Mouse (Mus musculus) neural tube, embryonic 13.5 days (tissue): ENCODE results near the gene Traip. TPM values are rescaled to one million over a fixed set of nuclear protein-coding genes. Genes with fewer than 3 reads are reported as not detected.

Experiments used
- ATAC-seq: fragments of 200-750 bp; cut with Nextera tagmentation; 2 replicates; pipeline ENCODE4 v1.8.0; 2017; ENCODE audit warnings: low read depth, mild to moderate bottlenecking, moderate TSS enrichment, moderate library complexity
- H3K27ac ChIP-seq: fragments of 300-500 bp; sonication (generic); replicated peaks from 2 replicates; pipeline ENCODE4 v1.5.1; 2015; ENCODE audit warnings: moderate library complexity, mild to moderate bottlenecking, inconsistent platforms
- H3K27me3 ChIP-seq: fragments of 300-500 bp; sonication (generic); 2 replicates; pipeline ENCODE4 v1.6.1; 2015; ENCODE audit warnings: mild to moderate bottlenecking, inconsistent platforms
- H3K36me3 ChIP-seq: fragments of 300-500 bp; sonication (generic); 2 replicates; pipeline ENCODE4 v1.6.1; 2015; ENCODE audit warnings: mild to moderate bottlenecking, inconsistent platforms
- H3K4me1 ChIP-seq: fragments of 300-500 bp; sonication (generic); replicated peaks from 2 replicates; pipeline ENCODE4 v1.6.1; 2015; ENCODE audit warnings: inconsistent platforms
- H3K4me2 ChIP-seq: fragments of 300-500 bp; sonication (generic); 2 replicates; pipeline ENCODE4 v1.6.1; 2015; ENCODE audit warnings: inconsistent platforms, mild to moderate bottlenecking, moderate library complexity
- H3K4me3 ChIP-seq: fragments of 300-500 bp; sonication (generic); 2 replicates; pipeline ENCODE4 v1.5.1; 2015; ENCODE audit warnings: mild to moderate bottlenecking, inconsistent platforms
- H3K9ac ChIP-seq: fragments of 300-500 bp; sonication (generic); 2 replicates; pipeline ENCODE4 v1.6.1; 2015; ENCODE audit warnings: moderate library complexity, mild to moderate bottlenecking, inconsistent platforms
- H3K9me3 ChIP-seq: fragments of 300-500 bp; sonication (generic); 2 replicates; pipeline ENCODE4 v1.6.1; 2016; ENCODE audit warnings: inconsistent platforms
- WGBS: fragments of 180-500 bp; shearing (Covaris S2); methylation state at CpG from one replicate; pipeline ENCODE4 v1.1.7; 2015; 5-methylcytosine and 5-hydroxymethylcytosine counted together
- polyA plus RNA-seq: library from polyadenylated mRNA; unstranded; fragments of >200 nt; fragmentation: Nextera tagmentation; extraction: Ambion mirVana; gene quantifications from 2 replicates; pipeline ENCODE4 v1.2.1, GENCODE M21; 2015

Traip gene
- polyA plus RNA-seq, 1 experiment from 2014 or later: 6.7 TPM

- 37% methylated on average over 13 of the region's 13 CpGs for WGBS
- Histone ChIP-seq H3K27me3 (no peaks in the 10 kb centered on the region), H3K9me3 (no peaks in the 10 kb centered on the region), H3K9ac (0 out of 2 replicates have a peak overlapping the region, but pooled peaks have one; percentile 8), H3K4me3 (no peak overlapping the region), H3K36me3 (no peaks in the 10 kb centered on the region), H3K4me1 (peaks cover 12% of the 10 kb centered on the region), H3K27ac (no peak overlapping the region), H3K4me2 (no peak overlapping the region)
- 0 out of 2 replicates have a peak, but pooled peaks have one; percentile 45 for ATAC-seq
Measured at GRCm38 (mm10) chr9:107917895-107918608, 31.9 kb upstream of the Traip start.

DNA sequence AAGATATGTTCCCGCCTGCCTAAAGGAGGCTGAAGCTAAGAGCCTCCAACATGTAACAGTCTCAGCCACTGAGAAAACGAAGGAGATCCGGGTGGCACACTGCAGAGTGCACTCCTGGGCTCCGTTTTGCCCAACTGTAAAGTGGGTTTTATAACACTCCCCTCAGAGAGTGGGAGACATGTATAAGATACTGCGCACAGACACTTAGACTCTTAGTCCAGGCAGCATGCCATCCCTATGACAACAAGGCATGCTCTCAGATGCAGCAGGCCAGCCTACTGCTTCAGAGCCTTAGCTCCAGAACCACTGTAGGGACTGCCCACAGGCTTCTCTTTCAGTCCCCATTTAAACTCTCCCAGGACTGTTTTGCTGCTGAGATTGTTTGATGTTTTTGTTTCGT is 31.1 kb upstream of the Traip start:
- Histone ChIP-seq H3K9ac (0 out of 2 replicates have a peak overlapping the region, but pooled peaks have one; percentile 8), H3K4me3 (no peak overlapping the region), H3K27me3 (no peaks in the 10 kb centered on the region), H3K4me2 (no peak overlapping the region), H3K36me3 (no peaks in the 10 kb centered on the region), H3K4me1 (peaks cover 17% of the 10 kb centered on the region), H3K27ac (no peak overlapping the region), H3K9me3 (no peaks in the 10 kb centered on the region)
- WGBS: 84% methylated on average over 6 of the region's 6 CpGs
- ATAC-seq: no peak

DNA sequence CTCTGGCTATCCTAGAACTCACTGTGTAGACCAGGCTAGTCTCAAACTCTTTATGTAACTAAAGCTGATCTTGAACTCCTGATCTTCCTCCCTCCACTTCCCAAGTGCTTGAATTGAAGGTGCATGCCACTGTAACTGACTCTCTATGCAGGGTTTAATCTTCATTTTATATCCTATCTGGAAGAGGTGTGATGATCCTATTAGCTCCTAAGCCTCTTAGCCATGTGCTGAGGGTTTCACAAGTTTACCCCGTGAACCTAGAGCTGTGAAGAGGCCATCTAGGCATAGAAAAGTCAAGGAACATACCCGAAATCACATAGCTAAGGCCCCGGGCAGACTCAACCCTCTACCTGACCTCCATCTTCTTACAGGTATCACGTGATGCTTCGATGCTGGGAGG is 30.5 kb upstream of the Traip start:
- no peaks in the 10 kb centered on the region for H3K9me3 ChIP-seq
- no peak overlapping the region for H3K4me2 ChIP-seq
- 86% methylated on average over 5 of the region's 5 CpGs for WGBS
- no peaks in the 10 kb centered on the region for H3K36me3 ChIP-seq
- no peak for ATAC-seq
- H3K4me3 ChIP-seq: no peak overlapping the region
- H3K4me1 ChIP-seq: peaks cover 22% of the 10 kb centered on the region
- no peaks in the 10 kb centered on the region for H3K27me3 ChIP-seq
- no peak overlapping the region for H3K27ac ChIP-seq
- H3K9ac ChIP-seq: no peak overlapping the region

- no peaks in the 10 kb centered on the region for H3K36me3 ChIP-seq
- 30% methylated on average over 7 of the region's 7 CpGs for WGBS
Measured at GRCm38 (mm10) chr9:107923021-107923420, 26.9 kb upstream of the Traip start.

GRCm38 (mm10) chr9:107923956-107924355 is 26.0 kb upstream of the Traip start:
- Histone ChIP-seq H3K9ac (no peak overlapping the region), H3K27me3 (no peaks in the 10 kb centered on the region), H3K4me1 (peaks cover 22% of the 10 kb centered on the region), H3K9me3 (no peaks in the 10 kb centered on the region), H3K36me3 (no peaks in the 10 kb centered on the region), H3K27ac (no peak overlapping the region), H3K4me2 (no peak overlapping the region), H3K4me3 (no peak overlapping the region)
- 44% methylated on average over 6 of the region's 6 CpGs for WGBS
- ATAC-seq: no peak

More at GRCm38 (mm10) chr9:107923021-107923420, 26.9 kb upstream of the Traip start:
- H3K9me3 ChIP-seq: no peaks in the 10 kb centered on the region
- H3K9ac ChIP-seq: no peak overlapping the region
- no peak overlapping the region for H3K27ac ChIP-seq
- ATAC-seq: no peak
- H3K4me1 ChIP-seq: peaks cover 30% of the 10 kb centered on the region
- H3K4me3 ChIP-seq: no peak overlapping the region
- H3K27me3 ChIP-seq: no peaks in the 10 kb centered on the region
- no peak overlapping the region for H3K4me2 ChIP-seq

- Histone ChIP-seq H3K4me1 (peaks cover 22% of the 10 kb centered on the region), H3K9me3 (no peaks in the 10 kb centered on the region), H3K9ac (no peak overlapping the region), H3K4me3 (no peak overlapping the region), H3K27me3 (no peaks in the 10 kb centered on the region), H3K36me3 (no peaks in the 10 kb centered on the region), H3K27ac (no peak overlapping the region), H3K4me2 (no peak overlapping the region)
- 26% methylated on average over 3 of the region's 3 CpGs for WGBS
- ATAC-seq: no peak
Measured at GRCm38 (mm10) chr9:107925251-107925650, 24.7 kb upstream of the Traip start.

DNA sequence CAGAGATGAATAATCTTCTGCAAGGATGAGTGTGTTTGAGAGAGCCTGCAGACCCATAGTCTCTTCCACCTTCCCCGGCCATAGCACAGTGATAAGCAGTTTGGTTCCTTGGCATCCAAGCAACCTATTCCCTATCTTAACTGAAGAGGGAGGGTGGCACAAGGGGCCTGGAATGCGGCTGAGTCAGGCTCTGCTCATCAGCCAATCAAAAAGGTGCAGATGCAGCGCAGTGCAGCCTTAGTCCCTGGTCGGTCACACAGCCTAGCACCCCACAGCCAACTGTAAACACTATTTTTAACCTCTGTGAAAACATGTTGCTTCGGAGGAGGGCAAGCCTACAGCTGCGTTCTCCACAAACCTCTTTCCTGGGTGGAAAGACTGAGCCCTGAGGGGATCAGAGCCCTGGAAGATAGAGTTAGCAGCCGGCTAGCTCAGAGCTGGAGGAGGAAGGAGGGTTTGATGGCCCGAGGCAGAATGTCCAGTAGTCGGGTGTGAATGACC is 23.0 kb upstream of the Traip start:
- 57% methylated on average over 9 of the region's 9 CpGs for WGBS
- Histone ChIP-seq H3K4me3 (no peak overlapping the region), H3K27me3 (no peaks in the 10 kb centered on the region), H3K9ac (no peak overlapping the region), H3K36me3 (no peaks in the 10 kb centered on the region), H3K9me3 (no peaks in the 10 kb centered on the region), H3K27ac (no peak overlapping the region), H3K4me1 (peaks cover 25% of the 10 kb centered on the region), H3K4me2 (no peak overlapping the region)
- no peak for ATAC-seq

DNA sequence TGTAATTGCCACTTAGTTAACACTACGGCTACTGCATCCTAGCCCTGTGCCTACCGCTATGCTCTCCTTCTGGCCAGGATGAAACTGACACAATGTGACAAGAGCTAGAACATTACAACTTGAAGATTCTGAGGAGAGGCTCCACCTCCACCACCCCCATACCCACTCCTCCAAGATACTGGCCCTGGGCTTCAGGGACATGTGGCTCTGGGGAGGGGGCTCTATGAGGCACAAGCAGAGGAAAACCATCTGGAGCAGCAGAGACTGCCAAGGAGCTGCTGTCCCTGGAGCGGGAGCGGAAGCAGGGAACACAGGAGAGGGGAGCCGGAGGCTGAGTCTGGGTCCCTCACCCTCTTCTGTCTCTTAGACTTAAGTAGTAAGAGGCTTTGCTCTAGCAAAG is 22.2 kb upstream of the Traip start:
- Histone ChIP-seq H3K4me1 (peaks cover 30% of the 10 kb centered on the region), H3K36me3 (no peaks in the 10 kb centered on the region)

GRCm38 (mm10) chr9:107928169-107928568 is 21.8 kb upstream of the Traip start, which contains the start of gene Actl11:
TSS of gene Actl11 (plus strand) at chr9:107928469.
- Histone ChIP-seq H3K9ac (no peak within 1 kb of the TSS), H3K4me2 (no peak within 1 kb of the TSS), H3K27me3 (no peaks in the 10 kb centered on the region), H3K4me1 (peaks cover 30% of the 10 kb centered on the region), H3K36me3 (no peaks in the 10 kb centered on the region), H3K4me3 (no peak within 1 kb of the TSS), H3K27ac (no peak within 1 kb of the TSS), H3K9me3 (no peaks in the 10 kb centered on the region)
- no peak for ATAC-seq
- 77% methylated on average over 3 of the region's 3 CpGs for WGBS

More for the DNA sequence above, 22.2 kb upstream of the Traip start:
- Histone ChIP-seq H3K4me3 (no peak overlapping the region), H3K9me3 (no peaks in the 10 kb centered on the region), H3K27me3 (no peaks in the 10 kb centered on the region), H3K9ac (no peak overlapping the region), H3K27ac (no peak overlapping the region), H3K4me2 (no peak overlapping the region)
- WGBS: 83% methylated on average over 5 of the region's 5 CpGs
- ATAC-seq: no peak

DNA sequence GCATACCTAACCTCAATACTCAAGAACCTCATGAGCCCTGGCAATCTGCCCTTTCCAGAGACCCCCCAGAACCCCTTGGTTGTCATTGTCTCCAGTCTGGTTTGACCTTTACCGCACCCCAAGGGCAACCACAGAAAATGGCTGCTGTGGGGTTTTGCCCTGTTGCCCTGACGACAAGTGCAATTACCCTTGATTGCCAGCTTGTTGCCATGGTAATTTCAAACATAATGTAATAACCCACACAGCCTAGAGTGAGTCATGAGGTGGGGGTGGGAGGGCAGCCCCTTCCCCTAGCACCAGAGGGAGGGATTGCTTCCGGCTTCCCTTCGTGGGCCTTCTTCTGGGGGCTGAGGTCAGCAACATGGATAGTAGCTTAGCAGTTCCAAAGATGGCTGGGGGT is 17.7 kb upstream of the Traip start:
- no peak for ATAC-seq
- Histone ChIP-seq H3K36me3 (no peaks in the 10 kb centered on the region), H3K4me1 (peaks cover 27% of the 10 kb centered on the region), H3K4me3 (no peak overlapping the region), H3K9ac (no peak overlapping the region), H3K27ac (no peak overlapping the region), H3K27me3 (peaks cover 17% of the 10 kb centered on the region), H3K9me3 (no peaks in the 10 kb centered on the region), H3K4me2 (no peak overlapping the region)
- WGBS: 41% methylated on average over 4 of the region's 4 CpGs

- 82% methylated on average over 11 of the region's 11 CpGs for WGBS
- Histone ChIP-seq H3K36me3 (no peaks in the 10 kb centered on the region), H3K9ac (no peak overlapping the region), H3K27me3 (peaks cover 21% of the 10 kb centered on the region), H3K4me1 (peaks cover 28% of the 10 kb centered on the region), H3K4me2 (no peak overlapping the region), H3K9me3 (no peaks in the 10 kb centered on the region), H3K4me3 (no peak overlapping the region), H3K27ac (no peak overlapping the region)
- no peak for ATAC-seq
Measured at GRCm38 (mm10) chr9:107934146-107934545, 15.8 kb upstream of the Traip start.

- H3K9ac ChIP-seq: peak within 1 kb of the TSS; percentile 70
- peak within 1 kb of the TSS; percentile 82 for H3K4me2 ChIP-seq
- H3K36me3 ChIP-seq: no peaks in the 10 kb centered on the region
- peak within 1 kb of the TSS; percentile 47 for H3K4me3 ChIP-seq
- ATAC-seq: peak; percentile 13; the same call in 1 of the 2 replicates
- no peaks in the 10 kb centered on the region for H3K9me3 ChIP-seq
- no peak within 1 kb of the TSS for H3K27ac ChIP-seq
- 12% methylated on average over 3 of the region's 3 CpGs for WGBS
- H3K4me1 ChIP-seq: peaks cover 28% of the 10 kb centered on the region
- H3K27me3 ChIP-seq: peaks cover 21% of the 10 kb centered on the region
Measured at GRCm38 (mm10) chr9:107935374-107935773, 14.6 kb upstream of the Traip start, which contains the start of gene Camkv. TSS of gene Camkv (plus strand) at chr9:107935674.
